Mouse (Mus musculus): Measurements from ENCODE around the gene Tnpo3.

Tnpo3 gene

GRCm38 (mm10) chr6:29609111-29610019 lies at the start of gene Tnpo3:
TSS of gene Tnpo3 (minus strand) at chr6:29609887.
- Histone ChIP-seq H3K36me3 (ENCODE audit: control insufficient read depth, insufficient read depth, low read length, poor library complexity, severe bottlenecking) (no peaks in the 10 kb centered on the region; the same call in 1 of the 2 replicates), H3K27me3 (ENCODE audit: control insufficient read depth, insufficient read depth, low read length, poor library complexity, severe bottlenecking) (no peaks in the 10 kb centered on the region)
- peak; percentile 94 for DNase-seq (ENCODE audit: low read depth, low spot score)

DNA sequence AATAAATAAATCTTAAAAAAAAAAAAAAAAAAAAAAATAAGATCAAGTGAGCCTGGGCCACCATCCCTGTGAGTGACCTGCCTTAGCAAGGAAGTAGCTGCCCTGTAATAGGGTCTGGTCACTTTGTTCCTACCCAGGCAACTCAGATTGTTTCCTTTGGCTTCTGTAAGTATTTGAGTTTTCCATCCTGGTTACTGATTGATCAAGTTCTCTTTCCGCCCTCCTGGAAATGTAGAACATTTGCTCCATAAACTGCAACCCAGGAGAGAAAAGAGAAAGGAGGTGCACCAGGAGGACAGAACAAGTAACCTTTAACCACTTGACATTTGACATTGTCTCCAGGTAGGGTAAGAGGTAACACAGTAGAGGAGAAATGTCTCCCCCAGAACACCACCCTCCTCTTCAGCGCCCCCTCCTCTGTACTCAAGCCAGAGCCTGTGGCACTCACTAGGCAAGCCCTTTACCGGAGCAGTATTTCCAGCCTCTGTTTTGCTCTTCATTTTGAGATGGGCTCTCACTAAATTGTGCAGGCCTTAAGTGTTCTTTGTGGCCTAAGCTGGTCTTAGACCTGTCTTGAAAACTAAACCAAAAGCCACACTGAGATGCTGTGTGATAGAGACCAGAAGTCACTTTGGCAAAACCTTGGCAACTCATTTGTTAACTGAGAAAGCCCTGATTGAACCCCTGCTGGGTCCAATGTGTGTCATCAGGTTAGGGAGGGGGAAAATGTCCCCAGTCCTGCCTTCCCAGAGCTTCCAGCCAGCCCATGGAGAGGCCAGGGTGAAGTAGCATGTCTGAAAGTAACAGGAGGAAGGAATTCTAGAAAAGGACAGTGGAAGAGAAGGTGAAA lies 49.2 kb upstream of the Tnpo3 start:
- no peak for DNase-seq (ENCODE audit: low read depth, low spot score)
- no peaks in the 10 kb centered on the region; the same call in 1 of the 2 replicates for H3K27me3 ChIP-seq (ENCODE audit: control insufficient read depth, insufficient read depth, low read length, poor library complexity, severe bottlenecking)
- no peaks in the 10 kb centered on the region for H3K36me3 ChIP-seq (ENCODE audit: control insufficient read depth, insufficient read depth, low read length, poor library complexity, severe bottlenecking)

DNA sequence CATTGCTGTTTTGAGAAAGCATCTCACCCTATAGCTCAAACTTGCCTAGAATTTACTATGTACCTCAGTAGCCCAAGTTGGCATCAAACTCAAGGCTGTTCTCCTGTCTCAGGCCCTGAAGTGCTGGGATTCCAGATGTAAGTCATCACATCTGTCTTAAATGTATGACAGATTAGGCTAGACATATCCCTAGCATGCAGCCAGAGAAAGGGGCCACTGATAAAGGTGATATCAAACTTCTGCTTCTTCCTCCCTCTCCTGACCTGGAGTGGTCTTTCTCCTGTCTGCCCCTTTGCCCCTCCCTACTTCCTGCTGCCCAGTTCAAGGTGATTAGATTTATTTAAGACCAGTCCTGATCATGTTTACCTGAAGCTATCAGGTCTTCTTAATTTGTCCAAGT lies 43.6 kb upstream of the Tnpo3 start:
- no peaks in the 10 kb centered on the region; the same call in 1 of the 2 replicates for H3K27me3 ChIP-seq (ENCODE audit: control insufficient read depth, insufficient read depth, low read length, poor library complexity, severe bottlenecking)
- no peaks in the 10 kb centered on the region for H3K36me3 ChIP-seq (ENCODE audit: control insufficient read depth, insufficient read depth, low read length, poor library complexity, severe bottlenecking)
- no peak for DNase-seq (ENCODE audit: low read depth, low spot score)

DNA sequence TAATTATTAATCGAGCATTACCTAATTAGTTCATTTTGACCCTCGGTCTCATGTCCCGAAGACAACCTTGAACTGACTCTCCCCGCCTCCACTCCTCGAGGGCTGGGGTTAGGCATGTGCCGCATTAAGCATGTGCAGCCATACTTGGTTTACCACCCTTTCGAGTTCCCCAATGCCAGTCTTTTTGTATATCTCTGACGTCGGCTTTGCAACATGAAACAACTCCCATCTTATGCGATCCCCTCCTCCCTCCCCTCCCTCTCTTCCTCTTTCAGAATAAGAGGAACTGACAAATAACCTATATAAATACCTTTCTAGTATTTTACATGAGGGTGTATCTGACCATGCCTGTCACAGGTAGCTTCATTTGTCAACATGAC lies 40.5 kb upstream of the Tnpo3 start:
- DNase-seq (ENCODE audit: low read depth, low spot score) = peak; percentile 54
- H3K36me3 ChIP-seq (ENCODE audit: control insufficient read depth, insufficient read depth, low read length, poor library complexity, severe bottlenecking) = no peaks in the 10 kb centered on the region

DNA sequence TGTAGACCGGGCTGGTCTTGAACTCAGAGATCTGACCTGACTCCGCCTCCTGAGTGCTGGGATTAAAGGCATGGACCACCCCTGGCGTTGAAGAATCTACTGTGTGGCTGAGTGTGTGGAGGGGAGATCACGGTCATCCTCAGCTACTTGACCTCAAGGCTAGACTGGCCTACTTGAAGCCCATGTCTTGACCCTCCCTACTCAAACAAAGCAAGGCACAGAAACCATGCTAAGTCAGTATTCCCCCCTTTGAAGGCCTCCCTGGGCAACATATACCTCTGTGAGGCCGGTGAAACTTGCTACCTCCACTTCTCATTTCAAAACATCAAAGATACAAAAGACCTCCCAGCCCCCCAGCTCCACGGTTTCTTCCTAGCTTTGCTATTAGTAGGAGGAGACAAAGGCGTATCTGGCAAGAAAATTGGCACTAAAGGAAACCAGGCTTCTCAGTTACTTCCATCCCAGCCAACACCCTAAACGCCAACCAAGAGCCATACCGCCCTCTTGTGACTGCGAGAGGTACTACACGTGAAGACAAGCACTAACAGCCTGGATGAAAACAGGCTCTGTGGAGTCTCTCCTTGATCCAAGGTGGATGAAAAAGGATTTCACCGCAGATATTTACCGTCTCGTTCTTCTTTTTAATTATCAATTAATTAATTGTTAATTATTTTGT lies 39.9 kb upstream of the Tnpo3 start:
- DNase-seq (ENCODE audit: low read depth, low spot score) = peak; percentile 89
- H3K36me3 ChIP-seq (ENCODE audit: control insufficient read depth, insufficient read depth, low read length, poor library complexity, severe bottlenecking) = no peaks in the 10 kb centered on the region
- no peaks in the 10 kb centered on the region; the same call in 1 of the 2 replicates for H3K27me3 ChIP-seq (ENCODE audit: control insufficient read depth, insufficient read depth, low read length, poor library complexity, severe bottlenecking)

More for the DNA sequence above, 40.5 kb upstream of the Tnpo3 start:
- no peaks in the 10 kb centered on the region; the same call in 1 of the 2 replicates for H3K27me3 ChIP-seq (ENCODE audit: control insufficient read depth, insufficient read depth, low read length, poor library complexity, severe bottlenecking)

GRCm38 (mm10) chr6:29641816-29642215 lies 32.1 kb upstream of the Tnpo3 start:
- Histone ChIP-seq H3K27me3 (ENCODE audit: control insufficient read depth, insufficient read depth, low read length, poor library complexity, severe bottlenecking) (no peaks in the 10 kb centered on the region), H3K36me3 (ENCODE audit: control insufficient read depth, insufficient read depth, low read length, poor library complexity, severe bottlenecking) (no peaks in the 10 kb centered on the region)
- no peak for DNase-seq (ENCODE audit: low read depth, low spot score)

DNA sequence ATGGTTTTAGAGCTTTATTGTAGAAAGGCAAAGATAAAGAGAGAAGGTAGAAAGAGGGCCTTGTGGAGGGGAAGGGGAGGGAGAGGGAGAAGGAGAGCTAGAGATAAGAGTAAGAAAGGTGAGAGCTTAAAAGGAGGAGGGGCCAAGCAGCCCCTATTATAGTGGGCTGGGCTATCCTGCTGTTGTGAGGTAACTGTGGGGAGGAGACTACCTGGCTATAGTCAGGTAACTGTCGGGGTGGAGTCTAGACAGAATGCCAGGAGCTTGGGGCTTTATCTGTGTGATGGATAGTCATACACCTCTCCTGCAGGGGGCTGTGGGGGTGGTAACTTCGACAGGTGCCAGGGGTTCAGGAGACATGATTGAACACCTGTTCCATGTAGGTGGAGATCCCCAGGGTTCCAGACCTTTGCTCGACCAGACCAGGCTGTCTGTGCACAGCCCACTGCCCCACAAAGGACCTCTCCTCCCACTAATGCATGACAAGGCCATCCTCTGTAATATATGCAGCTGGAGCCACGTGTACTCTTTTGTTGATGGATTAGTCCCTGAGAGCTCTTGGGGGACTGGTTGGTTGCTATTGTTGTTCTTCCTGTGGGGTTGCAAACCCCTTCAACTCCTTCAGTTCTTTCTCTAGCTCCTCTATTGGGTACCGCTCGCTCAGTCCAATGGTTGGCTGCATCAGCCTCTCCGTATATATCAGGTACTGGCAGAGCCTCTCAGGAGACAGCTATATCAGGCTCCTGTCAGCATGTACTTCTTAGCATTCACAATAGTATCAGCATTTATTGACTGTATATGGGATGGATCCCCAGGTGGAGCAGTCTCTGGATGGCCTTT lies 30.1 kb upstream of the Tnpo3 start:
- no peaks in the 10 kb centered on the region for H3K27me3 ChIP-seq (ENCODE audit: control insufficient read depth, insufficient read depth, low read length, poor library complexity, severe bottlenecking)
- H3K36me3 ChIP-seq (ENCODE audit: control insufficient read depth, insufficient read depth, low read length, poor library complexity, severe bottlenecking) = no peaks in the 10 kb centered on the region
- DNase-seq (ENCODE audit: low read depth, low spot score) = no peak

- DNase-seq (ENCODE audit: low read depth, low spot score) = no peak
- H3K27me3 ChIP-seq (ENCODE audit: control insufficient read depth, insufficient read depth, low read length, poor library complexity, severe bottlenecking) = no peaks in the 10 kb centered on the region
- H3K36me3 ChIP-seq (ENCODE audit: control insufficient read depth, insufficient read depth, low read length, poor library complexity, severe bottlenecking) = no peaks in the 10 kb centered on the region
Observed at GRCm38 (mm10) chr6:29638844-29639460, 29.3 kb upstream of the Tnpo3 start.

GRCm38 (mm10) chr6:29637397-29638373 lies 28.0 kb upstream of the Tnpo3 start:
- H3K36me3 ChIP-seq (ENCODE audit: control insufficient read depth, insufficient read depth, low read length, poor library complexity, severe bottlenecking) = no peaks in the 10 kb centered on the region
- H3K27me3 ChIP-seq (ENCODE audit: control insufficient read depth, insufficient read depth, low read length, poor library complexity, severe bottlenecking) = no peaks in the 10 kb centered on the region
- DNase-seq (ENCODE audit: low read depth, low spot score) = no peak

- H3K27me3 ChIP-seq (ENCODE audit: control insufficient read depth, insufficient read depth, low read length, poor library complexity, severe bottlenecking) = no peaks in the 10 kb centered on the region
- H3K36me3 ChIP-seq (ENCODE audit: control insufficient read depth, insufficient read depth, low read length, poor library complexity, severe bottlenecking) = no peaks in the 10 kb centered on the region
- DNase-seq (ENCODE audit: low read depth, low spot score) = no peak
Observed at GRCm38 (mm10) chr6:29636322-29637092, 26.8 kb upstream of the Tnpo3 start.

GRCm38 (mm10) chr6:29634537-29634936 lies 24.9 kb upstream of the Tnpo3 start:
- no peaks in the 10 kb centered on the region for H3K36me3 ChIP-seq (ENCODE audit: control insufficient read depth, insufficient read depth, low read length, poor library complexity, severe bottlenecking)
- no peaks in the 10 kb centered on the region for H3K27me3 ChIP-seq (ENCODE audit: control insufficient read depth, insufficient read depth, low read length, poor library complexity, severe bottlenecking)
- no peak for DNase-seq (ENCODE audit: low read depth, low spot score)

DNA sequence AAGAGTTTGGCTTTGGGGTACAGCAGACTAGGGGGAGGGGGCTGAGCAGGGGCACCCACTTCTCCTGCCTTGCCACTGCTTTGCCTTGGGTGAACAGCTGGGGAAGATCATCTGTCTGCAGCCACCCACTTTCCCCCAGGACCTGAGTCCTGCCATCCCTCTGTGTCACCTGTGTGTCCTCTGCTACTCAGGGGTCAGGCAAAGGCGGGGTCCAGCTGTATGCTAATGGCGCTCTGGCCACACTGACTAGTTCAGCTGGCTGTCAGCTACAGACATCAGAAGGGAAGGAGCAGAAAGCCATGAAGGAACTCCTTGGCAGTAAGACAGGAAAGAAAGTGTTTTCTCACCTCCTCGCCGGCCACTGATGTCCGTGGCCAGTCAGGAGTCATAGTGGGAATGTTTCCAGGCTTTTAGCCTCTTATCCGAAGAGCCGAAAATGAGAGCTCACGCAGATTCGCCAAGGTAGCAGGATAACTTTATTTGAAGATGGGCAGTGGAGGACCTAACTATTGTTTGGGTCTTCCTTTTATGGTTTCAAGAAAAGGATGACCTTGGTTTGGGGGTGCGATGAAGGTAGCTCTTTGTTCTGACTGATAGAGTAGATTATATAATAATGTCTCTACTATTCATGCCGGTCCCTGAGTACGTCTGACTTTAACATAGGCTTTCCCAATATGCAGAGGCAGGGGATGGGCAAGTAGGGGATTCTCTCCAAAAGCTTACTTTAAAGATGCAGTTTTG lies 23.0 kb upstream of the Tnpo3 start:
- Histone ChIP-seq H3K36me3 (ENCODE audit: control insufficient read depth, insufficient read depth, low read length, poor library complexity, severe bottlenecking) (no peaks in the 10 kb centered on the region), H3K27me3 (ENCODE audit: control insufficient read depth, insufficient read depth, low read length, poor library complexity, severe bottlenecking) (no peaks in the 10 kb centered on the region)
- no peak for DNase-seq (ENCODE audit: low read depth, low spot score)

Measured in splenic B cell, adult 2 months (primary cell).